Mouse (Mus musculus) lung, postnatal 10 days (tissue): ENCODE measurements at regions not wholly inside any gene's neighbourhood (a gene's known extent, or its start where the extent isn't known, plus 50 kb on each side); places are given as distances from the start of the nearest gene placed in this dataset.

Source experiments
- DNase-seq: peaks from one replicate; pipeline ENCODE4 v3.0.0; 2021

DNA sequence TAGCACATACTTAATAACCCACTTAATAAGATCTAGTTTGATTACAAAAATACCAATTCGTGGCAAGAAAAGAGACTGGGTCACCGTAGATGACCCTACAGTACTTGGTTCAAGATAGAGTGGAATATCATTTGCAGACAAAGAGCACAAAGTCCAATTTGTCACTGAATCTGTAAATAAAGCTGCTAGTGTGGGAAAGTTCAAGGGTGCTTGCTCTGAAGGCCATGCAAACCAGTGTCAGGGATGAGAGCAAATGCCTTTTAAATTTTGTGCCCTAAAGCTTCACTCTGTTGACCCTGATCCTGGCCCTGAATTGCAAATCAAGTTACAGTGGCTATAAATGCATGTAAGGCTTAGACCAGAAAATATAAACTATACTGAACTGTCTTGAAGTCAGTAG lies 113.1 kb downstream of the Cd55b start:
- DNase-seq = no peak

DNA sequence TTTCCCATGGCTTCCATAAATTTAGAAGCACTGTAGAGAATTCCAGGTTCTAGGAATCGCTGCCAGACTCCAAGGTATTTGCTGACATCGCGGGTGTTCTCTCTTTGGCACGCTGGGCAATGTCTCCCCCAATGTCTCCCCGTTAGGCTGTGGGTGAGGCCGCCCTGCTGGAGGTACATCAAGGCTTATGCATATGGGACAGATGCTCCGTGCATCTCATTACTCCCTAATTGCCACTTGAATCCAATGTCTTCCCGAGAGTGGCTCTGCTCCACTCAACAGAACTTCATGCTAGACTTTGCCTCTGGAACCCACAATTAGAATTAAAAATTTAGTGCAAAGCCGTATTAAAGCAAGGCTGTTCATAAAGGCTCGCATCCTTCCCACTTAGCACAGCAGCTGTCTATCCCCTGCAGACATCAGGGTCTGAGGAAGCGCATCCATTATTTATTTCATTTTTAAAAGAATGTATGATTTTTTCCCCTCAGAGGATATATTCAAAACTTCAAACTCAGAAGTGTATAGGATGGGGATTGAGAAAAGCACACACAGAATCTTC lies 120.9 kb downstream of the Cd55b start:
- DNase-seq = no peak

DNA sequence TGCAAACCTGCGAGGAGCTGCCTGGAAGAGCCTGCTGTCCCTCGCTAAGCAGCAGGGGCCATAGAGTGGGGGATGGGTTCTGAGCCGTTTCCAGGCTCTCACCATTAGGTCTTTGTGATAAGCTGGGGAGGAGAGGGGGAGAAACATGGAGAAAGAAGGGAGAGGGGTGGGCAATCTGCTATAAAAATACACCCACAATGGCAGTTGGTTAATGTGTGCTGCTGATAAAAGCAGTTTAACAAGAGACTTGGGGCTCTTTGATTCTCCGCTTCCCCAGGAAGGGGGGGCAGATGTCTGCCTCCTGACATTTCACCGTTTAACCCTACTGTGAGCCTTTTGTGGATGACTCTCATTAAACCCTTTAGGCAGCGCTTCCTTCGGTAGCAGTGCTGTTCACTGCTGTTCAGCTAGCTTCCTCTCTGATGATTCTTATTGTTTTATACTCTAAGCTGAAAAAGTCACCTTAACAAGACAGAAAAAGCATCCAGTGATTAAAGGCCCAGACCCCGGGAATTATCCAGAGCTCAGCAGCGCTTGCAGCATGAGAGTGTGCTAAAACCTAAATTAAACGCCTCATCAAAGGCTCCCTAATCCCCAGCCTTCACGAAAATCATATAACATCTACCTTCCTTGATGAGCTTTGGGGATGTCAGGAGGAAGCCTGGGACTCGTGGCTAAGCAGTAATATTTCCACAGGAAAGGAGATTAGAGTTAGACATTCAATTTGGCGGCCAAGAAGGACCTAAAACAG lies 122.6 kb downstream of the Cd55b start:
- peak; percentile 5 for DNase-seq

DNA sequence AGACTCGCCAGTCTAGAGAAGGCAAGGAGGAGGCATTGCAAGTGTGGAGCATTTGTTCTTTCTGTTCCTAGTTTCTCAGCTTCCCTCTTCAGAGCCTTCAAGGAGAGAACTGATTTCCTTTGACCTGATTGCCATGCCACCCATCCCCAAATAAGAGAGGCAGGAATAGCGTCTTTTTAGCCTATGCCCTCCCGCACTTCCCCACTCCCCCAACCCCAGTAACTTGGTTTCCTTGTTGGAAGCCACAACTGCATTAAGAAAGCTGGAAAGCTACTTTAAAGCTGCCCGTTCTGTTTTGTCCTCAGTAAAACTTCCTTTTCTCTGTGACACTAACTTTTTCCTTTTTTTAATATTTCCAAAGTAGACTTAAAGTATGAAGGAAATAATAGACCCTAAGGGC lies 123.2 kb downstream of the Cd55b start:
- no peak for DNase-seq

DNA sequence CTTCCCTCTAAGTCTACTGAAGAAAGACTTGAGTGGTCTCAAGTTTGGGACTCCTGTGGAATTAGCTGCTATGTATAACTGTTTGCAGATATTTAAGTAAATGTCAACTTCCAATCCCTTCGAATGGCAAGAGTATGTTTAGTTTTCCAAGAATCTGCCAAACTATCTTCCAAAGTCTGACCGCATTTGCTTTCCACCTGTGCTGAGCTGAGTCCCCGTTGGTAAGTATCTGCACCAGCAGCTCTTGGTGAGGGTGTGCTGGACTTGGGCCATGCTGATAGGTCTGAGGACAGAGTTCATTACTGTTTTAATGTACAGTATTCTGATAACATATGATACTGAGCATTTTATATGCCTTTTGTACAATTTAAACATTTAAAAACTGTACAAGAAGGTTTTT lies 123.7 kb downstream of the Cd55b start:
- no peak for DNase-seq

DNA sequence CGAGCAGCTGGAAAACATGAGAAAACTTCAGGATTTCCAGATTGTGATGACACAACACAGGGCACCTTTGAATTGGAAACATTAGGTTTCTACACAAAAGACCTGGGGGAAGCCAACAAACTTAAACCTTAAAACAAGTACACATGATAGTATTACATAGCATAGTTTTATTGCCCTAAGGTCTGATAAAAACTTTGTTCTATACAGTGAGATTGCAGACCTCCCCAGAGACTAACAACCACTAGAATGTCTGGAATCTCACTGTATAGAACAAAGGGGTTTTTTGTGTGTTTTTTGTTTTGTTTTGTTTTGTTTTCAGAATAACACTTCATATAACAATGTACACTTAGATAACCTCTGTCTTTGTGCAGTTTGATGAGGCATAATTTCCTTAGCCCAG lies 124.2 kb downstream of the Cd55b start:
- no peak for DNase-seq

DNA sequence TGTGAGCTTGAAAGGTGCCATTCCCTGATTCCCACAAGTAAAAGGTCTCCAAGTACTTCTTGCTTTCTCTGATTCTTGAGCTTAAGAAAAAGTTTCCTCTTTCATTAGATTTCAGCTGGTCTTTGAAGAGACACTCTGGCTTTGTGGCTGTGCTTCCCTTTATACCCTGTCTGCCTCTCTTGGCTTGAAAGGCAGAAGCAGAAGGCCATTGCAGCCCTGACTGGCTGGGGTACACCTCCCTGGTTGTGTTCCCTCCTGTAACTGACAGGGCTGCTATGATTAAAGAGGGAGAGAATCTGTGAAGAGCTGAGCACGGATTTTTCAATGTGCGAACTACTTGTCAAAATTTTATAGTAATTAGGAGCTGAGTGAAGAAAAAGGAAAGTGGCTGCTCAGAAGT lies 125.3 kb downstream of the Cd55b start:
- DNase-seq = no peak

DNA sequence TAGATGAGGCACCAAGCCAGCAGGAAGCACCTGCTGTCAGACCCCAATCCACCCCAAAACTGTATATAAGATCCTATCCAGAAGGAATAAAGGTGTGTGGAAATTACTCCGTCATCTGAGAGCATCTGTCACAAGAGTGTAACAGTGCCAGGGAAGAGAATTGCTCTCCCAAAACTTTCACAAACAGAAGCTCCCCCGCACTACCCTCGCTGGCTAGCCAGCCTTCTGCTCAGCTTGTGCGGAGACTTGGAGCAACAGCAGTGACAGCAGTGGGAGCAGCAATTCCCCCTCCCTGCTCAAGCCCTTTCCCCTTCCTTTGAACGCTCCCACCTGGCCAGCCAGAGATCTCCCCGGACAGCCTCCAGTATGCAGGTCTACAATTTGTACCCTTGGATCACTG lies 136.9 kb downstream of the Cd55b start:
- no peak for DNase-seq

DNA sequence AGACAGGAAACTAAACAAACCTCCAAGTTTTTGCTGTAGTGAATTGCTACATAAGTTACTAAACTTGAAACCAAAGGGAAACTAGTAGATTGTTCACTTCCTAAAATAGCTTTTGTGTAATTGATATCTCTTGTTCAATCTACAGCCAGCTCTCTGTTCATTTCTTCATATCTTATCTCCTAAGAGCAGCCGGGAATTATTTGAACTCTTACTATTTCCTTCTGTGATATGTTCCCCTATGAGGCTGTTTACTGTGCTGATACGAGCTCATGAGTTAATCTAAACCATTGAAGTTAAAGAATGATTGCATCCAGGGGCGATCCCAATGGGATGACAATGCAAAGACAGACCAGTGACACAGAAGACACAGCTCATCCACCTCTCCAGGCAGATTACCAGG lies 140.7 kb downstream of the Cd55b start:
- DNase-seq = no peak

DNA sequence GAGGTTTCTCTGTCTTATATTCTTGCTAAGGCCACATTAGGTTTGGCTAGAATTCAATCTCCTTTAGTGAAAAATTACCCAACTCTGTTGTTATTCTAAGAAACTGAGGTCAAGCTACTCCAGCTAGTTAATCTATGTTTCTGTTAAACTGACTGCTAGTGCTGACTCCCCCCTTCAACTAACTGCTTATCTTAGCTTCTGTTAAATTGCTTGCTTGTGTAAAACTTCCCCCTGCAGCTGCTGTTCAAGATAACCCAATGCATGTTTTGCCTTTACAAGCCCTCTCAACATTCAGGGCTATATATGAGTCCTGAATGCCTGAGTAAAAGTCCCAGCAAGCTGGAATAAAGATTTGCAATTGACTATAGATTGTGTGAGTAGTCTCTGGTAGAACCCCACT lies 143.6 kb downstream of the Cd55b start:
- no peak for DNase-seq

DNA sequence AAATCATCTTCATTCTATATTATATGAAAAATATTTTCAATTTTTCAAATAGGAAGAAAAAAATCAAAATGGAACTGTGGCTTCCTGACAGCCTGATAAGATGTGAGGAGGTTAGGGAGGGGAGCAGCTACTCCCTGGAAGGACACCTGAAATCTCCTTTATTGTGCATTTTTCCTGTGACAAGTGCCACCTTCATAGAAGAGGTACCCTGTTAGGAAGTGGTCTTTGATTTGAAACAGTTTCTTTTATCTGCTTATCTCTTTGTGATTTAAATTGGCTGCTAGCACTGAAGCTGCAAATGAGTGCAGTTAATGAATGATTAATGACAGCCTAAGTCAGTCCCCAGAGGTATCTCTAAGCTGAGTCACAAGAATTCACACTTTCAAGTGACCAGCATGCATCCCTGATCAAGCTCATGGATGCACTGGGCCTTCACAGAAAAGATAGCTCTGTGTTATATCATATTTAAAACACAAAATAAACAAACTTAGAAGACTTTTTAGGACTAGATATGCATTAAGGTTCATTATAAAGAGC lies 144.7 kb downstream of the Cd55b start:
- DNase-seq = no peak

DNA sequence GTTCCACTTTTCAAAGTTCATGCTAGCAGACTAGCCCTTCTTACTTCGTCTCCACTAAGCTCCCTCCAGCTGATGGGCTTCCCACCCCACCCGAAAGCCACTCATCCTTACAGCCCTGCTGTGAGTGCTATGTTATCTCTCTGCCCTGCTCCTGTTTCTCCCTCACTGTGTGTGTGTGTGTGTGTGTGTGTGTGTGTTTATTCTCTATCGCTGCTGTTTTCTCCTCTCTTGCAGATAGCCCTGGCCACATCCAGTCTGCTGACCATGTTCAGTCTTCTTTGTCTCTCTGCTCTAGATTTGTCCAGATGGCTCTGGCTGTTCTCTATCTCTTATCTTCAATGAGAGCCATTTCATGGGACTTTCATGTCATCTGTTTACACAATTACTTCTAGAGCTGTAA lies 145.9 kb downstream of the Cd55b start:
- DNase-seq = no peak

DNA sequence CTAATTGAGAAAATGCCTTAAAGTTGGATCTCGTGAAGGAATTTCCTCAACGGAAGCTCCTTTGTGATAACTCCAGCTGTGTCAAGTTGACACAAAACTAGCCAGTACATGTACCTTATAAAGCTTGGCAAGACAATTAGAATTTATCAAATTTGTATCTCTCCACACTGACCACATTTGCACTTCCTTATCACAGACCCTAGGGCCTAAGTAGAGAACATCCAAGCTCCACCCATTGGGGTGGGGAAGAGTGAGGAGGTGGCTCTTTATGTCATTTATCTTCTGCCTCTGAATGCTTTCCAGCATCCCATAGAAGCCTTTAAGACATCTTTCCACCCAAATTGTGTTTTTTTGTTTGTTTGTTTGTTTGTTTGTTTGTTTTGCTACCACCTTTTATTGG lies 146.8 kb downstream of the Cd55b start:
- no peak for DNase-seq

DNA sequence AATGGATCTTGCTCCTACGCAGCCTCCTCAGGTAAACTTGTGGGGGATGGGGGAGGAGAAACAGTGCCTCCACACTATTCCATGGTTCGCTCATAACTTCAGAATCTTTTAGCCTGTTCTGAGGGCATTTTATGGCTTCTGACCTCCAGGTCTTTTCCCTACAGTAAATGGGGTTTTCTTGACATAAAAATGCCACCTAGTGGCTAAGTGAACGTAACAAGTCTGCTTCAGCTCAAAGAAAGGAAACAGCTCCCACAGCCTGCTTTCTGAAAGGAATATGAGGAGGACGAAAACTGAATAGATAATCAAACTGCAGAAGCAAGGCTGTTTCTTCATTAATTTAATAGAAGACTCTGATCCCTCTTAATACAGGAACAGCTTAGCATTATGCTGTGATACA lies 148.3 kb downstream of the Cd55b start:
- no peak for DNase-seq

DNA sequence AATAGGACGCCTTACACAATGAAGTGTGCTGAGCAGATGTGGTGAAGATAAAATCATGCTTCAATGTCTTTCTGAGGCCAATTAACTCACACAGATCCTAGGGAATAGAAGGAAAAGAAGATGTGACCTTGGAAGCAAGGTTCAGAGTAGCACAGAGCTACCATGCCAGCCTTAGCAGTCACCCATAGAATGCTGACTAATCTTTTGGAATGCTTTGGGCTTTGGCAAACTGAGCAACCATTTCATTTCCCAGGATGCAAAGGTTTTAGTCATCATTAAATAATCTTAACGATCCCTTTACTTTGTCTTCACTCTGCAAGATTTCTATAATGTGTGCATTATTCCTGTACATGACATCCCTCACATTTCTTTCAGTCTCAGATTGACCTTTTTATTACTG lies 152.4 kb downstream of the Cd55b start:
- DNase-seq = no peak
